Mouse (Mus musculus) forebrain, embryonic 10.5 days (tissue): ENCODE data around the gene Ear6. TPM values are rescaled to one million over a fixed set of nuclear protein-coding genes. Genes with fewer than 3 reads are reported as not detected.
"Not testable (repeated sequence)": the region's sequence is repeated elsewhere in the genome, so short reads cannot be mapped to it uniquely, and the experiment has no call there.

Source experiments
- DNase-seq: peaks from one replicate; pipeline ENCODE4 v3.0.0-alpha.2; 2017; ENCODE audit warnings: low spot score; ENCODE audit errors: extremely low spot score
- H3K27ac ChIP-seq: fragments of 300-500 bp; sonication (generic); 2 replicates; pipeline ENCODE4 v1.5.1; 2016; ENCODE audit warnings: mild to moderate bottlenecking
- H3K27me3 ChIP-seq: fragments of 300-500 bp; sonication (generic); 2 replicates; pipeline ENCODE4 v1.6.1; 2016; ENCODE audit warnings: mild to moderate bottlenecking; ENCODE audit not compliant: poor library complexity, severe bottlenecking
- H3K36me3 ChIP-seq: fragments of 300-500 bp; sonication (generic); replicated peaks from 2 replicates; pipeline ENCODE4 v1.6.1; 2016; ENCODE audit warnings: mild to moderate bottlenecking, moderate library complexity
- H3K4me1 ChIP-seq: fragments of 300-500 bp; sonication (generic); 2 replicates; pipeline ENCODE4 v1.6.1; 2016
- H3K4me3 ChIP-seq: fragments of 300-500 bp; sonication (generic); 2 replicates; pipeline ENCODE4 v1.5.1; 2016; ENCODE audit warnings: mild to moderate bottlenecking, moderate library complexity
- H3K9me3 ChIP-seq: fragments of 300-500 bp; sonication (generic); 2 replicates; pipeline ENCODE4 v1.6.1; 2016; ENCODE audit warnings: mild to moderate bottlenecking, moderate library complexity
- WGBS: fragments of 180-500 bp; shearing (Covaris S2); methylation state at CpG from one replicate; pipeline ENCODE4 v1.1.7; 2016; 5-methylcytosine and 5-hydroxymethylcytosine counted together
- polyA plus RNA-seq: library from polyadenylated mRNA; unstranded; fragments of >200 nt; fragmentation: Nextera tagmentation; extraction: Ambion mirVana; gene quantifications from 2 replicates; pipeline ENCODE4 v1.2.1, GENCODE M21; 2016

The Ear6 gene
- polyA plus RNA-seq: not detected in 2 replicates

- H3K36me3 ChIP-seq: no peaks in the 10 kb centered on the region
- H3K9me3 ChIP-seq: no peaks in the 10 kb centered on the region
- H3K4me1 ChIP-seq: no peaks in the 10 kb centered on the region
- no peak within 1 kb of the TSS for H3K27ac ChIP-seq
- DNase-seq: no peak
- no peaks in the 10 kb centered on the region for H3K27me3 ChIP-seq
- H3K4me3 ChIP-seq: no peak within 1 kb of the TSS
These were observed at the start of gene Ear6 for GRCm38 (mm10) chr14:51853399-51853798. TSS of gene Ear6 (plus strand) at chr14:51853699.

GRCm38 (mm10) chr14:51826625-51827024 lies 26.9 kb upstream of the Ear6 start:
- Histone ChIP-seq H3K27me3 (no peaks in the 10 kb centered on the region), H3K4me1 (no peaks in the 10 kb centered on the region), H3K36me3 (no peaks in the 10 kb centered on the region), H3K4me3 (no peak overlapping the region), H3K27ac (no peak overlapping the region), H3K9me3 (no peaks in the 10 kb centered on the region)
- WGBS: 86% methylated on average over 1 of the region's 1 CpGs
- no peak for DNase-seq

GRCm38 (mm10) chr14:51827842-51828241 lies 25.7 kb upstream of the Ear6 start:
- not testable (repeated sequence) for H3K27me3 ChIP-seq, H3K9me3 ChIP-seq, H3K36me3 ChIP-seq, H3K27ac ChIP-seq, H3K4me3 ChIP-seq, H3K4me1 ChIP-seq, DNase-seq
- 44% methylated on average over 5 of the region's 5 CpGs for WGBS

GRCm38 (mm10) chr14:51829188-51829587 lies 24.3 kb upstream of the Ear6 start:
- no peak for DNase-seq
- Histone ChIP-seq H3K27ac (no peak overlapping the region), H3K27me3 (no peaks in the 10 kb centered on the region), H3K9me3 (no peaks in the 10 kb centered on the region), H3K4me1 (no peaks in the 10 kb centered on the region), H3K4me3 (no peak overlapping the region), H3K36me3 (no peaks in the 10 kb centered on the region)
- 82% methylated on average over 6 of the region's 6 CpGs for WGBS

- H3K4me1 ChIP-seq, H3K9me3 ChIP-seq, DNase-seq, H3K4me3 ChIP-seq, H3K27me3 ChIP-seq, H3K36me3 ChIP-seq, H3K27ac ChIP-seq: not testable (repeated sequence)
- 23% methylated on average over 2 of the region's 2 CpGs for WGBS
These were observed 15.0 kb upstream of the Ear6 start for GRCm38 (mm10) chr14:51838480-51838879.

GRCm38 (mm10) chr14:51842250-51842649 lies 11.2 kb upstream of the Ear6 start:
- H3K36me3 ChIP-seq: no peaks in the 10 kb centered on the region
- no peaks in the 10 kb centered on the region for H3K9me3 ChIP-seq
- WGBS: 69% methylated on average over 1 of the region's 1 CpGs
- no peaks in the 10 kb centered on the region for H3K27me3 ChIP-seq
- H3K4me3 ChIP-seq: no peak overlapping the region
- no peak overlapping the region for H3K27ac ChIP-seq
- no peak for DNase-seq
- H3K4me1 ChIP-seq: no peaks in the 10 kb centered on the region

- Histone ChIP-seq H3K36me3 (no peaks in the 10 kb centered on the region), H3K27ac (no peak overlapping the region), H3K4me3 (no peak overlapping the region), H3K27me3 (no peaks in the 10 kb centered on the region), H3K4me1 (no peaks in the 10 kb centered on the region), H3K9me3 (no peaks in the 10 kb centered on the region)
- DNase-seq: no peak
- WGBS: 93% methylated on average over 2 of the region's 2 CpGs
These were observed 10.7 kb upstream of the Ear6 start for GRCm38 (mm10) chr14:51842781-51843180.

GRCm38 (mm10) chr14:51843882-51844281 lies 9.6 kb upstream of the Ear6 start:
- Histone ChIP-seq H3K27ac (no peak overlapping the region), H3K27me3 (no peaks in the 10 kb centered on the region), H3K4me1 (no peaks in the 10 kb centered on the region), H3K36me3 (no peaks in the 10 kb centered on the region), H3K9me3 (no peaks in the 10 kb centered on the region), H3K4me3 (no peak overlapping the region)
- no peak for DNase-seq

- no peaks in the 10 kb centered on the region for H3K27me3 ChIP-seq
- H3K4me1 ChIP-seq: no peaks in the 10 kb centered on the region
- no peaks in the 10 kb centered on the region for H3K36me3 ChIP-seq
- no peaks in the 10 kb centered on the region for H3K9me3 ChIP-seq
- H3K27ac ChIP-seq: no peak overlapping the region
- no peak overlapping the region for H3K4me3 ChIP-seq
- 72% methylated on average over 3 of the region's 3 CpGs for WGBS
- no peak for DNase-seq
These were observed 6.9 kb upstream of the Ear6 start for GRCm38 (mm10) chr14:51846566-51846965.

GRCm38 (mm10) chr14:51851006-51851405 lies 2.5 kb upstream of the Ear6 start:
- H3K9me3 ChIP-seq, DNase-seq, H3K27me3 ChIP-seq, H3K36me3 ChIP-seq, H3K4me3 ChIP-seq, H3K4me1 ChIP-seq, H3K27ac ChIP-seq: not testable (repeated sequence)
- WGBS: 48% methylated on average over 3 of the region's 3 CpGs

- H3K27me3 ChIP-seq, H3K36me3 ChIP-seq, H3K4me3 ChIP-seq, DNase-seq, H3K4me1 ChIP-seq, H3K27ac ChIP-seq, H3K9me3 ChIP-seq: not testable (repeated sequence)
- WGBS: 91% methylated on average over 7 of the region's 7 CpGs
These were observed 1.8 kb downstream of the Ear6 start for GRCm38 (mm10) chr14:51855280-51855679.

- DNase-seq, H3K9me3 ChIP-seq, H3K27ac ChIP-seq, H3K27me3 ChIP-seq, H3K4me3 ChIP-seq, H3K4me1 ChIP-seq, H3K36me3 ChIP-seq: not testable (repeated sequence)
- WGBS: 22% methylated on average over 1 of the region's 1 CpGs
These were observed 10.1 kb downstream of the Ear6 start for GRCm38 (mm10) chr14:51863603-51864002.

- Histone ChIP-seq H3K4me3 (no peak overlapping the region), H3K4me1 (no peaks in the 10 kb centered on the region), H3K36me3 (no peaks in the 10 kb centered on the region), H3K27me3 (no peaks in the 10 kb centered on the region), H3K27ac (no peak overlapping the region), H3K9me3 (no peaks in the 10 kb centered on the region)
- WGBS: 90% methylated on average over 2 of the region's 2 CpGs
- no peak for DNase-seq
These were observed 17.3 kb downstream of the Ear6 start for GRCm38 (mm10) chr14:51870756-51871155.

- Histone ChIP-seq H3K4me3 (no peak overlapping the region), H3K27me3 (no peaks in the 10 kb centered on the region), H3K36me3 (no peaks in the 10 kb centered on the region), H3K27ac (no peak overlapping the region), H3K9me3 (no peaks in the 10 kb centered on the region), H3K4me1 (no peaks in the 10 kb centered on the region)
- WGBS: 81% methylated on average over 9 of the region's 9 CpGs
- no peak for DNase-seq
These were observed 18.2 kb downstream of the Ear6 start for GRCm38 (mm10) chr14:51871741-51872140.
